Mouse (Mus musculus) right cerebral cortex, postnatal 4 days (tissue): ENCODE measurements around the gene Olfr661.

Source experiments
- DNase-seq: peaks from one replicate; pipeline ENCODE4 v3.0.0-alpha.2; 2022

Olfr661 gene

DNA sequence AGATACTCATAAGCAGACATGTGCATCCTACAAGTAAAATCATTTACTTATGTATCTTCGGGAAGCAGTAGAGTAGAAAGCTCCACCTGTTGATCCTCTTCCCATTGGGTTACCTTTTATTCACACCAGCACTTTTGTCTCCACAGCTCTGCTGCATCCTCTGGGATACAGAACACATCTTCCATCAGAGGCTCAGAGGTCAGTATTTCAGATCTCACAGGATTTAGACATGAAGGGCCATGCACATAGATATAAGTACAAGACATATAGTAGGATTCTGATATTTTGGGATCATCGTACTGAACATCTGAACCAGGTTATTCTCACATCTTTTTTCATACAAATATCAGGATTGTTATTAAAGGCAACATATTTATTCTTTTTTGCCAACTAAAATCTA is at the start of gene Olfr661:
Gene Olfr661, plus strand, starts transcription at position 301 of the 400 bp plus-strand sequence.
- no peak for DNase-seq

DNA sequence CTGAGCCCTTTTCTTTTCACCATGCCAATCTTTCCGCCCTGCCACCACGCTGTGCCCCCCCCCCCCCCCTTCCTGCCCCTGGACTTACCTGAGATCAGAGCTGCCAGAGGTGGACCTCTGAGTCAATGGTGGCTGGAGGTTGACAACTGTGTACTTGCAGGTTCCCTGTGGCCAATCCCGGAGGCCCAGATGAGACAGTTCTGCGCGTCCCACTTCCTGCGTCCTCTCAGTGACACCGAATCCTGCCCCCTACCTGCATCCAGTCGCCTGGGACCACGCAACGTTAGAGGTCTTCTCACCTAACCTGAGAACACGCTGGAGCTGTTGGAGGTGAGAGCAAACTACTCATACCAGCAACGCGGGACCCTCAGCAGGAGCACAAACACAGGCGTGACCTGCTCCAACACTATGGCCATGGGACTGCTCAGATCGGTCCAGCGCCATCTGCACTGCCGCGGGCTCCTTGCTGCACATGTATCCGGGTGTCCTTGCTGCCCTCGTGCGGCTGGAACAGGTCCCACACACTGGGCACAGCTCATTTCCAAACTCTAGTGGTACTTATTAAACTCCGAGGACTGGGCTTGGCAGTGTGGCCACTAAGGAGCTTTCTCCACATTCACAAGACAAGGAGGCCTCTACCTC is 39.3 kb upstream of the Olfr661 start, which contains the start of gene Olfr658:
Gene Olfr658, minus strand, starts transcription at position 465 of the 642 bp plus-strand sequence.
- DNase-seq, result peak; percentile 39

DNA sequence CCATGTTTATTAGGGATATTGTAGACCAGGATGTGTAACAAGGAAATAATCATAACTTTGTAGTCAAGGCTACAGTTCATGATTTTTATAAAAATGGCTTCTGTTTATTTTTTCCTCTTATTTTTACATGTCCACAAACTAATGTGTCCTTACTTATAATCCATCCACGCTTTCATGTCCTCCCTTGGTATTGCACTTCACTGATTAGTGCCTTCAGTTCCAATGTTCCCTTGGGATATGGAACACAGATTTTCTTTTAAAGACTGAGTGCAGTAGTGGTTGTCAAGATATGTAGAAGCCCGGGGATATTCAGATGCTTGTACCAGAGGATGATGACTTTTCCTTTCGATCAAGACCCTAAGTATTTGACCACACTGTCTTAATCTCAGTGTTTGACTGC is 19.8 kb upstream of the Olfr661 start, which contains the start of gene Olfr659:
Gene Olfr659, plus strand, starts transcription at position 301 of the 400 bp plus-strand sequence.
- DNase-seq, result no peak
